Mouse (Mus musculus) common myeloid progenitor, adult 5-6 weeks (primary cell): ENCODE data around the gene Mrrf. TPM values are rescaled to one million over a fixed set of nuclear protein-coding genes. Genes with fewer than 3 reads are reported as not detected.
"Not testable (repeated sequence)": the region's sequence is repeated elsewhere in the genome, so short reads cannot be mapped to it uniquely, and the experiment has no call there.

Experiments
- ATAC-seq: replicated peaks from 2 replicates; pipeline ENCODE4 v1.8.0; 2016; ENCODE audit warnings: low read depth, mild to moderate bottlenecking, moderate TSS enrichment, inconsistent platforms; ENCODE audit not compliant: poor library complexity, severe bottlenecking
- total RNA-seq: library from RNA; stranded (forward); fragments of 200-1000, 187-1606 nt; gene quantifications from 2 replicates; pipeline ENCODE4 v1.2.3, GENCODE M21; 2017

Mrrf gene
- total RNA-seq, 1 experiment from 2014 or later: 98.7 TPM

DNA sequence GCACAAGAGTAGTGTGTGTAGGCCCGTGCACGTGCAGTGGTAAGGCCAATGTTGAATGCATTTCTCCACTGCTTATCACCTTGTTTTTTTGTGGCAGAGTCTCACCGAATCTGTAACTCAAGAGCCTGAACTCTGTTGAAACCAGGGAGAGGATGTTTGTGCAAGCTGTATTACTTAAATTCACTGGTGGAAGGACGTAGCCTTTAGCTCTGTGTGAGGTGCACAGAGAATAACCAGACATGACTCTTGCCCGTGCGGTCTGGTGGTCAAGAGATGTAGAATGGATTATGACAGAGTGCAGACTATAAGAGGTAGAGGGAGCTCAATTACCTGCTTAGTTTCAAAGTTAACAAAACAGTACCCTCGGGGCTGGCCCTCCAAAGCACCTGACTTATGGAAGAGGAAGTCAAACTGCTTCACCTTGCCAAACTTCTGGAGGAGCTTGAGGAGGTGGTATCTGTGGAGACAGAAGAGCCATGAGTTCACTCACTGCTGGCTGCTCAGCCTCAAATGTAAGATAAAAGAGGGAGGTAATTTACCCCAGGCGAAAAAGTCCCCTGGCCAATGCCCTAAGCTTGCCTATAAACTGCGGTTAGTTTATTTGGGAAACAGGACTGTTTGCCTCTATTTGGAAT is 9.3 kb upstream of the Mrrf start:
- ATAC-seq: no peak

DNA sequence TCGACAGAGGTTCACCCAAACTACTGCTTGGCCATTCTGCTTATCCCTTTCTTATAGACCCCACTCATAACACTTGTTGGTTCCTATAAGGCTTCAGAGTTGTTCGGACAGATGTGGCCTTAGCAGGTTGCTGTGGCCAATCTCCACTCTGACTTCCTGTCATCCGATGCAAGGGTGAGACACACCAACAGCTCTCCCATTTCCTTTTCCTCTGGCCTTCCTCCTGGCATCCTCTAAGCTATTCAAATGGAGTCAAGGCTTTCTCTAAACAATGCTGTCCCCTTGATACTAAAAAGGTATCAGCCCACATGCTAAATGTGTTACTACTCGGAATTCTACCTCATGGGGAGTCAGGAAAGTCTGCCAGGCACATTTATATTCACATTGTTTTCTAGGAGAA is 8.2 kb upstream of the Mrrf start:
- no peak for ATAC-seq

DNA sequence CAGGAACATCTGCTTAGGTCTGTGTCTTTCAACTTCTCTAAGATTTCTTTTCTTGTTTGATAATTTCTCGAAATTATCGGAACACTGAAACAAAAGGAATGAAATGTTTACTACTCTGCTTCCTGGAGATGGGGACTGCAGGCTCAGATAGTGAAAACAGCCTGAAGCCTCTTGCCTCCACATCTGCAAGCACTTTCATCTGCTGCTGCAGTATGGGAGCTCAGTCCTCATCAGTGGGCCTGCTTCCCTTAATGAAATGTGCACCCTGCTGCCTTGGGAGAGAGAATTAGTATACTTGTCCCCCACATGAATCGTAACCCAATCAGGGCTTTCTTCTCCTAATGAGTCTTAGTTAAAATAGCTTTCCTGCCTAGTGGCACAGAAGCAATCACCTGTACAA is 7.1 kb upstream of the Mrrf start:
- ATAC-seq: no peak

DNA sequence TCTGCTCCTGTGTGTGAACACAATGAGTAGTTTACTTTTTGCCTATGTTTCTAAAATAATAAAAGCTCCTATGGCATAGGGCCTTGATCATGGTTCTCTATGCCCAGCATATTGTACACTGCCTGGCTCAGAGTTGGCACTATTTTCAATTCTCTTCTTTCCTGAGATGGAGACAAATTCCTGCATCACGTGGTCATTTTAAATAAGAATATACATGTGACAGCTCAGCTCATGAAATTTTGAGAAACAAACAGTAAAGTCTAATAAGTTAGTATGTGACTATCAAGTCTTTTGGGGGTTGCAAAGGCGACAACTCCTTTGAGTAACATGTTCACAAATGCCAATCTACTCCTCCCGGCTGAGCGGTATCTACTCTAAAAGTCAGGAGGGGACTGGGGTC is 302 bp upstream of the Mrrf start:
- no peak for ATAC-seq

DNA sequence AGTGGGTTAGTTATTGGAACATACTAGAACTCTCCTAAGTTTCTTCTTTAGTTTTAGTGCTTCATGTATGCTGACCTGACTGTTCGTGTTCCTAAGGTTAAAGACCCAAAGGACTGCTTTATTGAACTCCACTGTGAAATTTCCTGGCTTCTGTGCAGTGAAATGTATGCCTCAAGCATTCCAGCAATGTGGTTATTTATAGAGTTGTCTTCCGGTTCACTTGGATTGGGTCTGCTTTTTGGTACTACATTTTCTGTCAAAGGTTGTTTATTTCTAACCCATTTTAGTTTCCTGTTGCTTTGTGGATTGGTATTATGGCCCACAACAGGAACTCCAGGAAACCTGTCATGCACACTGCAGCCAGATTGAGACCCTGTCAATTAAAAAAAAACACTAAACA is 2.9 kb downstream of the Mrrf start:
- no peak for ATAC-seq

DNA sequence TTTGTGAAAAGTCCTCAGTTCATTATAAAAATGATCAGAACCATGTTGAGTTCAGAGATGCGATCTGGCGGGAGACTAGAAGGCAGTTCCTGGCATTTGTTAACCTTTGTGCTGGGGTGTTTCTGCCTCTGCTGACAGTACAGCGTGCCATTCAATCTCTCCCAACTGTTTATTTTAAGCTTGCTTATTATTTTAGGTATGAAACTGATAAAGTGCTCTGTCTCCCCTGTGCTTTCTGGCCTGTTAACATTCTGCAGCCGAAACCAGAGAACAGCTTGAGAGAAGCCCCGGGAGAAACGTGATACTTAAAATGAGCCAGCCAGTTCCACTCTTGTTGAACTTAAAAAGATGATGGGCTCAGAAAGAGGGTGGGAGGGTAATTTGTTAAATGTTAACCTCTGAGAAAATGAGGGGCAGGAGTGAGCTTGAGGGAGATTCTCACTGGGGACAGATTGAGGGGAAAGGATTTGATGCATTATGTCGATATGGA is 12.7 kb downstream of the Mrrf start:
- no peak for ATAC-seq

DNA sequence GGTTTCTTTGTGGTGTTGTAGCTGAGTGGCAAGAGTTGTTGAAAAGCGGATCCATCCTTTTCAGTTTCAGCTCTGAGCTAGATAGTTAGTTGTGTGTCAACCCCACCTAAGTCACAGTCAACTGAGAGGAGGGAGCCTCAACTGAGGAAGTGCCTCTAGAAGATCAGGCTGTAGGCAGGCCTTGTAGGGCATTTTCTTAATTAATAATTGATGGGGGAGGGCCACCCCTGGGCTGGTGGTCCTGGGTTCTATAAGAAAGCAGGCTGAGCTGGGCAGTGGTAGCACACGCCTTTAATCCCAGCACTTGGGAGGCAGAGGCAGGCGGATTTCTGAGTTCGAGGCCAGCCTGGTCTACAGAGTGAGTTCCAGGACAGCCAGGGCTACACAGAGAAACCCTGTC is 16.2 kb downstream of the Mrrf start:
- not testable (repeated sequence) for ATAC-seq

DNA sequence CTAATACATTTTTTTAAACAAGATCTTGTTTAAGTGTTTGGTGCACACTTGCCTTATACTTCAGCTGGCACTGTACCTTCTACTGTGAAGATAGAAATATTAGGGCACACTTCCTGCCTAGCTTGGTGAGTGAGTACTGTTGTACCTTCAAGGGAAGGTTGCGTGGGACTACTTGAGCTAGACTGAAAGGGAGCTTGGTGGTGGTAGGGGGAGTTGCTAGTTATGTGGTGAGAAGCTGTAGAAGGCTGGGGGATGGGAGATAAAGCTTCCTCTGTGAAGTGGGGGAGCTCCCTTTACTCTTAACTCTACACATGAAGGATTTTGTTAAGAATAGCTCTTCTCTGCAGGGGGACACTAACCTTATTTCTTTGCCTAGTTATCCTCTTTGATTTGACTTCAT is 21.3 kb downstream of the Mrrf start:
- no peak for ATAC-seq

DNA sequence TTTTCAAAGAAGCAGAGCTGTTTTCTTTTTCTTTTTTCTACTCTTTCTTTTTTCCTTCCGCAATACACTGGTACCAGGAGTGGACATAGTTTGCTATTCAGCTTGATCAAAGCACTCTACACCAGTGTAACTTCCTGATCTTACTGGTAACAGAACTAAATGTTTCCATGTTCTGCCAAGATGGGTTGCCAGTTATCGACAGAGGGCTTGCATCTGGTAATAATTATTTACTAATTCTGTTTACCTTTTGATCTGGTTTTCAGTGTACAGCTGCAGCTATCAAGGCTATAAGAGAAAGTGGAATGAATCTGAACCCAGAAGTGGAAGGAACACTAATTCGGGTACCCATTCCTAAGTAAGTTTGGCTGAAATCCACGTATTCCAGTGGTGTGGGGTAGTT is 23.1 kb downstream of the Mrrf start:
- no peak for ATAC-seq

DNA sequence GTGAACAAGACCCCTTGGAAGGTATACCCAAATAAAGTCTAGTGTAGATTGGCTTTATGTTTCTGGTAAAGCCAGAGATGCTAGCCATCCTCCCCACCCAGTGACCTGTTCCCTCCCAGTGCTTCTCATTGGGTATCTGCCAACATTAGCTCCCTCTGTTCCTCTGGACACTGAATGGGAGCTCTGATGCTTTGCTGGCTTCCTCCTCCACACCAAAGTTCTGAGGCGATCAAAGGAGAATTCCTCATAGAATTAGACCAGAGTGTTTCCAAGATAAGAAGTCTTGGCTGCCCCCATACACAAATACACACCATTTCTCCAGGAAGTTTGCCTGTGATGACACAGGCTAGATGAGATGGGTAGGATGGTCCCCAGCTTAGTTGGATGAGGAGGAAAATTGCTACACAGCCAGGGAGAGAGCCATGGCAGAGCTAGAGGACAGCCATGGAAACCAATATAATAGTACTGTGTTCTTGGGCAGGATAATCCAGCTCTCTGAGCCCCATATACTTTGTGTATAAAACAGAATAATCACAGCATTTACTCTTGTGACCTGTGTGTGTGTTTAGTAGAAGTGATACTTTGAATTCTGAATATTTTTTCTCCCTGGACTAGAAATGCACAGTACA is 31.9 kb downstream of the Mrrf start:
- ATAC-seq: no peak

DNA sequence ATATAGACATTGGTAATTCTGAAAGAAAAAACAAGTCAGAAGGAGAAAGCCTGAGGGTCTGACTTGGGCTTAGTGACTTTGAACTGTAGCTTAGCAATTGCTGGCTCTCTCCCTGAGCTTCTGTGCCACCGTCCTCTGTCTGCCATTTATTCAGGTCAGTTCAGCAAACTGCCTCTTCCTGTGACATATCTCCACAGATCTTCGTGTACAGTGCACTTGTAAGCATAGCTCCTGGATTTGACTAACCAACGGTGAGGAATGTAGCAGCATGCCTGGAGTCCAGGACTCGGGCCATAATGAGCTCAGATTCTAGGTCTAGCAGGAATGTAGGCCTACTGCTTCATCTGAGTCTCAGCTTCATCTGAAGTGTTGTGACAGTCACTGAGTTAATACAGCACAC is 33.0 kb downstream of the Mrrf start:
- ATAC-seq: no peak

DNA sequence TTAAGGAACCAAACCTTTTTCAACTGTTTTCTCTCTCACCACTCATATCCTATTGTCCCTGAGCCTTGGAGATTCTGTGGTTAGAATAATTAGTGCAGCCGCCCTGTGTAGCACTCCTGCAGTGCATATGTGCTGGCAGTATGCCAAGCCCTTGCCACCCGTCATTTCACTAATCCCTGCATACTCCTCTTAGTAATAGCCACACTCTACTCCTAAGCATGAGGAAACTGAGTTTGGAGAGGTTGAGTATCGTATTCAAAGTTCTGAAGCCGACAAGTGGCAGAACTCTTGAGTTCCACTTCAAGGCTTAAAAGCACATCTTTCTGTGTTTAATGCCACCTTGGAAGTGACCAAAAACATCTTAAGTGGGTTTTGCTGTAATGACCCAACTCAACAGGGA is 35.9 kb downstream of the Mrrf start:
- ATAC-seq: no peak

DNA sequence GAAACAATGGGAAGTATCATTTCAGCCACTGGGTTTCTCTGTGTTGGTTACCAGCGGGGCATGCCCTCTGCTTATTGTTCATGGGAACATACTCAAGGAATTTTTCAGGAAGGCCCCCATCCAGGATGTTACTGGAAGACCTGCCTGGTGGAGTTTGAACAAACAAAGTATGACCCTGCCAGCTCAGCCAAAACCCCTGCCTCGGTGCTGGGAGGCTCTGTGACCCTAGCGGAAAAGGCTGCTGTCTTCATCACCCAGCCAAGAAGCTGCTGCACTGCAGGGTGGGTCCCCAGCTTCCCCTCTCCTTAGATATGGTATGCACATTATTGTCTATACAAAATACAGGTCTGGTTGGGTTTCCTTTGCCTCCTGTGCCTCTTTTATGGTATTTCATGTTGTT is 36.4 kb downstream of the Mrrf start:
- no peak for ATAC-seq

DNA sequence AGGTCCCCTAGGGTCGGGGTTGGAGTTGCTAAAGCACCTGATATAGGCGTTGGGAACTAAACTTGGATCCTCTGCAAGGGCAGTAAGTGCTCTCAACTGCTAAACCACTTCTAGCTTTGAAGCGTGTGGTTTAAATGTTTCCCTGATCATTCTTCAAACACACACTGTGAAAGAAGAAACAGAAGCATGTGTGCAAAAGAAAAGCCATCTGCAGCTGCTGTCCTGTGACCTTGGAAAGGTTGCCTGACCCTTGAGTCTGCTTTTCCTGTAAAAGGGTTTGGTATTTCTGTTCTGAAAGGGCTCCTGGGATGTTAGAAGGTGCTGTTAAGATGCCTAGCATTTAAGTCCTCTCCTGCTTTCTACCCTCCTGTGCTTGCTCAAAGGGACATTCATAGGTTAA is 43.3 kb downstream of the Mrrf start:
- no peak for ATAC-seq

DNA sequence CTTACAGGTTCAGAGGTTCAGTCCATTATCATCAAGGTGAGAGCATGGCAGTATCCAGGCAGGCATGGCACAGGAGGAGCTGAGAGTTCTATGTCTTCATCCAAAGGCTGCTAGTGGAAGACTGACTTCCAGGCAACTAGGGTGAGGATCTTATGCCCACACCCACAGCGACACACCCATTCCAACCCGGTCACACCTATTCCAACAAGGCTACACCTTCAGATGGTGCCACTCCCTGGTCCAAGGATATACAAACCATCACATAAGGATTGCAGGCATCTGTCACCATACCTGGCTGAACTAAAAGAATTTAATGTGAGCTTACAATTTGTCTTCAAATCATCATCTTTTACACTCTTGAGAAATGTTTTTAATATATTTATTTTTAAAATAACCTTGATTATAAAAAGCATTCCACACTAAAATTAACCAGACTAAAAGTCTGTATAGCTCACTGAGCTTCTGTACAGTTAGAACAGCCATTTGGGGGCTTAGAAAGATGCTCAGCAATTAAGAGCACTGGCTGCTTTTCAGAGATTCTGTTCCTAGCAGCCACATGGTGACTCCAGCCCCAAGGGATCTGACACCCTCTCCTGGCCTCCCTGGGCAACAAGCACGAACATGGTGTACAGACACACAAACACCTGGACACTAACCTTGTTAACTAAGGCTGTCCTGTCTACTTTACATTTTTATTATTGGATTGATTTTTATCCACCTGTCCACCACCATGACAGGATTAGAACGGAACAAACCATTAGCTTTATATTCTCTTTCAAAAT is 45.6 kb downstream of the Mrrf start:
- not testable (repeated sequence) for ATAC-seq

DNA sequence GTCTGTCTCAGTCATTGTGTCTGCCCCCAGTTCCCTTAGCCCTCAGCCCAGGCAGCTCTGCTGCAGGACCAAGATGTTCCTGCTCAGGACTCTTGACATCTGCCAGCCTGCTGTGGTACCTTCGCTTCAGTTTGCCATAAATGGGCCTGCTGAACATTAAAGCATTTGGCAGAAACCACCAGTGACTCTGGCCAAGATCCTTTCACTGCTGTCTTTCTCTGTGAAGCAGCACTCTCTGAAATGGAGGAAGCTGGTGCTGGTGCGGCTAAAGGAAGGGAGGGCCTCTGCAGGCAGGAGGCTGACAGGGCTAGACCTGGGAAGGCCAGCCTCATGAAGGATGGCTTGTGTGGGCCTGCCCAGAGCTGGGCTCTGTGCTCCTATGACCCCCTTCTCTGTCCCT is 47.1 kb downstream of the Mrrf start:
- no peak for ATAC-seq

DNA sequence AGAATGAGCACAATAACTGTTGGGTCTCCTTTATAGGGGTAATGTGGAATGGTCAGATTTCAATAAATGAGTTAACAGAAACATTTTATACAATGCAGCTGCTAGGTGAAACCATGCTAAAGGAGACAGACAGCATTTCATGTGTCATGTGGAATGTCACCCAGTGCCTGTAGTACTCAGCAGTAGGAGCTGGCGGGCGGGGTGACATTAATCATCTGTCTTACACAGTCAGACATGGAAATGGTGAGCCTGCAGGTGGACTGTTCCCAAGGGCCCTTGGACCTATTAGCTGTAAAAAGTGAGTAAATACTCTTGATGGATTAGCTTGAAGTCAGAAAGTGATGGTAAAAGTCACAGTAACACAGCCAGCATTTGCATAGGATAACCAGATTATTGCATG is 48.0 kb downstream of the Mrrf start:
- ATAC-seq: no peak

DNA sequence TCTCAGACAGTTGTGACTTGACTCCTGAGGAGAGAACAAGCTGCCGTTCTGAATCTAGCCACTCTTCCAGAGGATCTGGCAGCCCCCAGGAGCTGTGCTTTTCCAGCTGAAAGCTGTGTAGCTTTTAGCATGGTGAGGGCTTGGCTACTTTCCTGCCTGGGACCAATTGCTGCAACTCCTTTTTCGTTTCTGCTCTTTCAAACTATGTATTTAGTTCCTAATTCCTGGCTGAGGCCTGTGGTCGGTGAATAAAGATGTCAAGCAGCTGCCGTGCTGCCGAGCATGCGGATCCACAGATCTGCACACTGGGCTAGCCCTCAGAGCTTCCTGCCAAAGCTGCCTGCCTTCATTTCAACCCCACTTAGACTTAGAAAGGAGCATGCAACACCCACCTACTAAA is 48.7 kb downstream of the Mrrf start:
- ATAC-seq: no peak

DNA sequence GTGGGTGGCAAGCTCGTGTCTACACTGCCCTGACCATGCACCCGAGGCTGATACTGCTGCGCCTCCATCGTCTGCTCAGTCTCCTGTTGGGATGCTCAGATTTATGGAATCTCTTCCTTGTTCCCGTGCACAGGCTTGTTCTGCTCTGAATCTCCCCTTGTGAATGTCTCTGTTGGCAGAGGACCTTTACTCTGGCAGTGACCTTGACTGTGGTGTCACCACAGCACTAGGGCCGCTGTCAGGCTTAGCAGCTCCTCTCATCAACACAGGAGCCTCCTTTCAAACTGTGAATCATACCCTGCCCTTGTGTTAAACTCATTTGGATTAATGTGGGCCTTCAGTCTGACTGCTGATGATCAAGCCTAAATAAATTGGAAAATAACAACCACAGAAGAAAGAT is 53.0 kb downstream of the Mrrf start:
- not testable (repeated sequence) for ATAC-seq

DNA sequence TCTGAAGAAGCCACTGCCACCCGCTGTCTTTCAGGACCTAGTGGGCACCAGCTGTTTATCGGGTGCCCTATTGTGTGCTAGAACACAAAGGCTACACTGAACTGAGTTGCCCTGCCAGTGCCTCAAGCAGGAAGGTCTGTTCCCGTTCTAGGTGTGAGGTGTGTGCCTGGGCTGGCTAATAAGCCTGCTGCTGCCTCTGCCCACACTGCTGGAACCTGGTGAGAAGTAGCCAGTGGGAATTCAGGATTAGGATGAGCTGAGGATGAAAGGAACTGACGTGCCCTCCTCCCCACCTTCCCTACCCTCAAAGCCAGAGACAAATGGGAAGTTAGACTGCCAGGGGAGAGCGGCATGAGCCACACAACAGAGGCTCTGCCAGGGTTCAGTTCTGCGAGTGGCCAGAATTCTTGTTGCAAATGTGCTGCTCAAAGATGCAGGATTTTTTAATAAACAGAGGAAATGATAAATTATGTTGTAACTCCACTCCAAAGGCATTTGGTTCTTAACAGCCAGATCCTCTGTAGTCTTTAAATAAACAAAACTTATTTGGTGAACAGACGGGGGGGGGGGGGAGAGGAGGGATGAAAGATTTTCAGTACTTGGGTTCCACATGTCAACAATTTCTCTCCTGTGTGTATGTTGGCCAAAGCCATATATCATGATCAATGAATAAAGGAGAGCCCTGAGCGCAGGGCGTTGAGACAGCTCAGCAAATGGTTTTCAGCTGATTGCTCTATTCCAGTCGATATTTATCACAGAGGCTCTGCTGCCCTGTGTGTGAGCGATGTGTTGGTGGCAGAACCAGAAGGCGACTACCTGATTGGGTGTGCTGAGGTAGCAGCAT is 55.1 kb downstream of the Mrrf start:
- ATAC-seq: no peak

DNA sequence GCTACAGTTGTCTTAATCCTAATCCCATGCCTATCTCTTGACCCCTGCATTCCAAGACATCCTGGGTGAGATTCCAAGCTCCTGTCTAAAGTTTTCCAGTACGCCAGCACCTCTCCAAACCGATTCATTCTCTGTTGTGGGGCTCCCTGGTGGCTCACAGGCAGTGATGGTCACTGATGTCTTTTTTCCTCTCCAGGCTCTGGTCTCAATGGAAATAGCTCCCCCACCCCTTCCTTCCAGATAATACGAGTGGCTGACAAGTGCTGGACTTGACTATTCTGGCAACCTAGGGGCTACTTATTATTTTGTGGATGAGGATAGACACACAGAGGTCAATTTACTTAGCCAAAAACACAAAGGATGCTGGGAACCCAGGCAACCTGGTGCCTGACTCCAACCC is 60.8 kb downstream of the Mrrf start:
- no peak for ATAC-seq
